Mouse (Mus musculus): ENCODE data around the gene Prom2.

DNA sequence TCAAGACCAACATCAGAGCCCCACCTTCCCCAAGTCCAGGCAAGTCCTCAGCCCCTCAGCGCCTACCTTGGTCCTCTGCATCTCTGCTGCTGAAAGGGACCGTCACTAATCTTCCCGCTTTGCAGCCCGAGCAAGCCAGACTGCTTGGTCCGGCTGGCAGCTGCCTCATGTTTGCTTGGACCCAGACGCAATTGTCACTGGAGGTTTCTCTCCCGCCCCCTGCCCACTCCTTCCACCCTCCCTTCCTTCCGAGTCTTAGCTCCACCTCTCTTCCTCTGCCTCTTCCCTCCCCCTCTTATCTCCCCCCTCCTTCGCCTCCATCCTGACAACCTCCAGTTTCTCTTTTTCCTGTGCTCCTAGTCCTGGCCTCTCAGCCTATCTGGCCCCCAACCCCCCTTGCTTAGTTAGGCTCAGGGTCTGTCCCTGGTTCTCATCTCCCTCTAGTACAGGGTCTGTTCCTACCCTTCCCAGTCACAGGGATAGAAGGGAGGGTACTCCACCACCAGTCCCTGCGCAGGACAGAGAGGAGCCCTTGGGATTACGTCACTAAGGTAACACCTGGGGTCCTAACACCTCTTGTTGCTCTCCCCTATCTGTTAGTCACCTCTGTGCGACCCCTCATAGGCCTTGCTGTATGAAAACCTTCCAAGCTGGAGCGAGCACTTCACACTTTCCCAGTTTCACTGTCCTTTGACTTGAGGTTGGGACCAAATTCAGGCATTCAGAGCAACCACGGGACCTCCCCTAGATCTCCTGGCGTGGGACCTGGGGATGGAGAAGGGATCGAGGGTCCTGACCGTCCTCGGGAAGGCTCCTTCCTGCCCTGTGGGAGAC is 19.9 kb downstream of the Prom2 start:
- TF ChIP-seq POLR2A (IDR thresholded peaks at IDR 0.05; ENCODE audit: low read depth, low read length), result no peak
- no peak for TF ChIP-seq CTCF (conservative IDR thresholded peaks at IDR 0.05; ENCODE audit: insufficient read depth, insufficient read length, low read depth, low read length)
